Mouse (Mus musculus) activated CD4-positive, CD25-positive, alpha-beta regulatory T cell, adult 4 months (primary cell): ENCODE data around the gene Lrrk2. TPM values are rescaled to one million over a fixed set of nuclear protein-coding genes. Genes with fewer than 3 reads are reported as not detected.

Experiments used
- ATAC-seq: one replicate; pipeline ENCODE4 v1.8.0; 2017
- polyA plus RNA-seq, 2 experiments: library from polyadenylated mRNA; unstranded; fragments of 100-300 nt; shearing (Covaris generic); gene quantifications; one replicate each; pipeline ENCODE4 v1.2.1; 2017

Gene Lrrk2
- polyA plus RNA-seq, 2 experiments from 2014 or later: 0.25 TPM; not detected in 1

DNA sequence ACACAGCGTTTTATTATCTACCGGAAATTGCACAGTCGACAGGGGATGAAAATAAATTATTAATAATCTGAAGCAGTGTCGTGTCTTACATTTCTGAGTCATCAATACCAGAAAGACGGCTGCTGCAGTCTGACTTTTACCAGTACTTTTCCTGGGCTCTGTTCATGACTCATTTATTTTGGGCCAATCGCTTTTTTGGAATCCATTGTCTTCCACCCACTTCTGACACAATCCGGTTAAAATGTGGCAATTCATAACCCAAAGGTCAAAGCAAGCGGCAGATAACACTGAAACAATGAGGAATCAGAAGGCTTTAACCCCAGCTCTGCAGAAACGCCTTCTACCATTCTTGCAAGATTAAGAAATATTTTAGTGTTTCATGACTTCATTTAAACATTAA, 17.7 kb downstream of the Lrrk2 start:
- ATAC-seq: no peak

DNA sequence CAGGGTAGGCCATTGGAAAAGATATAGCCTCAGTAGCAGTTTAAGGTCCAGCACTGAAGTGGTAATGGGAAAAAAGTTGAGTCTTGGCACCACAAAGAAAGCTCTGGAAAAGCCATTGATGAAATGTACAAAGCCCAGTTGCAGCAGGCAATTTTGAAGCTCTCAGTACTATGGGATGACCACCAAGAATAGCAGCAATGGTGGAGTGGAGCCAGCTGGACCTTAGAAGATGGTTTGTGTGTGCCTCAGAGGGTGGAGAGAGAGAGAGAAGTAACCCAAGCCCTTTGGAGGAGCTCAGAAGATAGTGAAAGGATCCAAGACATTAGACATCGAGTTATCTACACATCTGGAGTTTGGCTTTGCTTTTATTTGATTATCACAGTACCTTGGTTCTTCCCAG, 20.1 kb downstream of the Lrrk2 start:
- no peak for ATAC-seq

DNA sequence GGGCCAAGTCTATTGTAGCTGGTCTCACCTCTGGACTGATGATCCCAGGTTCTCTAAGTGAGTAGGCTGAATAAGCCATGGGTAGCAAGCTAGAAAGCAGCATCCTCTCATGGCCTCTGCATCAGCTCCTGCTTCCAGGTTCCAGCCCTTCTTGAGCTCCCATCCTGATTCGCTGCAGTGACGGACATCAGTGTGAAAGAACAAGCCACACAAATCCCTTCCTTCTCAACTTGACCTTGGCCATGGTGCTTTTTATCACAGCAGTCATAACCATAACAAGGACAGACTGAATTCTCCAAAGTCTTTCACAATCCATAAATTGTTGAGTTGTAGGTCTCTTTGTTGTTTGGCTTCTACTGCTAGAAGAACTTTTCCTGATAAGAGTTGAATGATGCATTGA, 20.9 kb downstream of the Lrrk2 start:
- no peak for ATAC-seq

DNA sequence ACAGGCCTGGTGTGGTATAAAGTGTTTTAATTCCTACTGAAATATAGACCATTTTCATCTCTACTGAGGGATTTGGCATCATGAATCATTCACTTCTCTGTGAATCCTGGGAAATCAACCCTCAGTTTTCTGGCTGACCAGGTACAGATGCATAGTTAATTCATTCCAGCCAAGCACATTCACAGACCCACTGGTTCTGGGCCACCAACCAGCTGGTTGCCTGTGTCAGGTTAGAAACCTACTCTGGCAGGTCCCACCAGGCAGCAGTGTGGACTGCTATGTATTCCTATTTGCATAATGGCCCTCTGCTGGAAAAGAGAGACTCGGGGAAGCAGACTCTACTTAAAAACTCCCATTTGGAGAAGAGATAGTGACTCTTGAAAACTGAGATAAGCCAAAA, 27.9 kb downstream of the Lrrk2 start:
- ATAC-seq: no peak

DNA sequence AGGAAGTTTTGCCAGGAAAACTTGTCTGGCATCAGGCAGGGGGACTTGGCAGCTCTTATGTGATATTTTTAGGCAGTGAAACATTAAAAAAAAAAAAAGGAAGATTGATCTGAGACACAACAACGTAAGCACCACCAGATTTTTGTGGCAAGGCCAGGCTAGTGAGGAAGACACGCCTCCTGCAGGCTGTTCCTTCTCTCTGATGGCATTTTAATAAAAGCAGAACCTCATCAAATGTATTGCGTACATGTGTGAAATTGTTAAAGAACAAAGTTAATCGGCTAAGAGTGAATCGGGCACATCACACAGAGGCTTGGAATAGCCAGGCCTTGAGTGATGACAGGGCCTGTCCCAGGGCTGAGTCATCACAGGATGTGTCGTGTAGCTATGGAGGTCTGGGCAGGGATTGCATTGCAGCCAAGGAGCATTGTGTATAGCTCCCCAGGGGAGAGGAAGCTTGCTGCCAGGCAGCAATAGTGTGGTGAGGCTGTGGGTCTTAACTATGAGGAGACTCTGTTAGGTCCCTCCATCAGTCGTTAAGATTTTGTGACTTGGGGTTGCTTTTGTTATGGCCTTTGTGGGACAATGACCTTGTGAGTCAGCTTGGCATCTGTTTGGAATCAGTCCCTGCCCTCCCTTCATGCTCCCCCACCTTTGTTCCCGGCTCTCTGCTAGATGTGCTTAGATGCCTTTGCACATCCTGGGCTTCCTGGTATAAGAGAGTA, 30.2 kb downstream of the Lrrk2 start:
- ATAC-seq: no peak

DNA sequence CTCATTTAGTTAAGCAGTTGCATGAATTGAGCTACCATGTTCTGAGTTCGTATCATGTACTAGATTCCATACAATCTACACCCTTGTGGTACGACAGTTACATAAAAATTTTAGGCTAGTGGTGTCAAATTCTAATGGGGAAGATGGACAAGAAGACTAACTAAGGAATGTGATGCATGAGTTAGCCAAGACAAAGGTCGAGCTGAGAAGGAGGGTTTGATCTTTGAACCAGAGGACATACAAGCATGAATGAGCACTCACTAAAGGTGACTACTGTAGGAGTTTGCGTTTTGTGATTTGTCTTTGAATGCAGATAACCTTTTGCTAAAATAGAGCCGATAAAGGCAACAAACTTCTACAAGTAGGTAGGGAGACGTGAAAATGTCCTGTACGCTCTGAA, 31.1 kb downstream of the Lrrk2 start:
- ATAC-seq: no peak

DNA sequence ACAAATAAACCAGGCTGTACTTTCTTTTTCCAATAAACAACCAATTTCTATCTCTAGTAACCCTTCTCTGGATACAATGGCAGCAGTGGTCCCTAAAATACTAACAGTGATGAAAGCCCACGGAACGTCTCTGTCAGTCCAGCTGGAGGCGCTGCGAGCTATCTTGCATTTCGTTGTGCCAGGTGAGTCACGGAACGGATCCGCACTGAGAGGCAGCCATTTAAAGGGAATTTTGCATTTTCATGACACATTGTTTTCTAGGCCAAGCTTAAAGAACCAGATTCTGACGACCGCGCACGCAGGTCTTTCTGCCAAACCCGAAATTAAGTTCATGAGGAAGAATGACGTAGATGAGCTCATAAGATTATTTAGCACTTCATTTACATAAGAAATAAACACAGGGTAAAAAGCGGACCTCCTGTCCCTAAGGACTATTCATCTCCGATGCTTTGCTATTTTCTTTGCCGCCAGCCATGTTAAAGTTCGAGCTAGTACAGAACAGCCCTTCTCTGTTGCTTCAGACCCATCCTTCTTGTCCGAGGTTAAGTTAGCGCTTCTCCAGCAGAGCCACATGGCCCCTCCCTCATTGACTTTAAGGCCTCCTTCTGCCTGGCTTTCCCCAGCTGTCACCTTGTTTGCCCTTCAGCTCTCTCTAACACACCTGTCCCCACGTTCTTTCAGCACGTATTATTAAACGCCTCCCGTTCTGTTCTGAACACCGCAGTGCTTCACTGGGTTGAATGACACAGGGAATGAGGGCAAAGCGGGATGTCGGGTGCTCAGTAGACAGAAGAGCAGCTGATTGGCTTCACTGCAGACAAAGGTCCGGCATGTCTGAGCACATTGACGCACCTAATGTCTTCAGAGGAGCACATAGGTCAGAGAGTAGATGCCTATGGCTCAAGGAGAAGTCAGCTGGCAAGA, 36.5 kb downstream of the Lrrk2 start:
- no peak for ATAC-seq

DNA sequence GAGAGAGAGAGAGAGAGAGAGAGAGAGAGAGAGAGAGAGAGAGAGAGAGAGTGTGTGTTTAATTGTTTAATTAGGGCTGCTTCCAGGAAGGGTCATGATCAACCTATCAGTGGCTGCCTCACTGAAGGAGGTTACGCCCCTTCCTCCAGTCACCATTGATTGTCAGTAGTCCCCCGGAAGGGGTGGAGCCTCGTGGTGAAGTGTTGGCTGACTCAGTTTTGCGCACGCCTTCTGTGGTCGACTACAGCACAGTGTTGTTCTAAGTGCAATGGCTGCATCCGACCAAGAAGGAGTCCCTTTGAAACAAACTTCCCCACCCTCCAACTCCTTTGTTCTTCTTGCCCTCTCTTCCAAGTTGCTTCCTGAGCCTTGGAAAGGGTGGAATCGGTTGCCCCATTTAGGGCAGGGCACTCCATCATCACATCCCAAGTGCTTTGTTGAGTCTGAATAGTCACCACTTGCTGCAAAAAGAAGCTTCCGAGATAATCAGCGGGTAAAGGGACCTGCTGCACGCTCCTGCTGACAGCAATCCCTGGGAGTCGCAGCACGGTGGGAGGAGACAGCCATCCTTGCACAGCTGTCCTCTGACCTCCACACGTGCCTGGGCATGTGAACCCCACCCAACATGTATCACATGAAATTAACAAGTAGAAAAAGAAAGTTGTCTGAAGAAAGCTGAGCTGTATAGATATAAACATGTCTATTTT, 62.4 kb downstream of the Lrrk2 start:
- ATAC-seq: no peak

DNA sequence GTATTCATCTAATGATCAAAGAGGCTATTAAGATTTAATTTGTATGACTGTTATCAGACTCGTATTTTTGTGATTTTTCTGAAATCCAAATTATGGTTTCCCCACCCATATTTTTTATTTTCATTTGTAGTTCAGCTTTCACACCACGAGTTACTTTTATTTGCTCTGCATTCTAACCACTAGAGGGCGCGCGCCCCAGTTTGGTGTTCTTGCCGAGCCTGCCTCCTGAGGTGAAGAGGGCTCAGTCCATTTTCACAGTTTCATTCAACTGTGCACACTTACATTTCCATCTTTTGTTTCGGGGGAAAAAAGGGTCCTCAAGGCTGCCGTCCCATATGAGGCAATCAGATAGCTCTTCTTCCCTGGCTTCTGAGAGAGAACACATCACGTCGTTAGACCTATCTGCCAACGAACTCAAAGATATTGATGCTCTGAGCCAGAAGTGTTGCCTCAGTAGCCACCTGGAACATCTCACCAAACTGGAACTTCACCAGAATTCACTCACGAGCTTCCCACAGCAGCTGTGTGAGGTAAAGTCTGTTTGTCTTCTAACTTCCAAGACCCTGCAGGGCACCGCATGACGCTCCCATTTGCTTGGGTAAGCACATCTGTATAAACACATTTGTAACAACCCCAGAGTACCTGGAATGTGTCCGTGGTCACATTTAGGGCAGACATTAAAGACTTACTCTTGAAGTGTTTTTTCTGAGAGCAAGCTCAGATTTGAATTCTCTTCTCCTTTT, 64.0 kb downstream of the Lrrk2 start:
- no peak for ATAC-seq

DNA sequence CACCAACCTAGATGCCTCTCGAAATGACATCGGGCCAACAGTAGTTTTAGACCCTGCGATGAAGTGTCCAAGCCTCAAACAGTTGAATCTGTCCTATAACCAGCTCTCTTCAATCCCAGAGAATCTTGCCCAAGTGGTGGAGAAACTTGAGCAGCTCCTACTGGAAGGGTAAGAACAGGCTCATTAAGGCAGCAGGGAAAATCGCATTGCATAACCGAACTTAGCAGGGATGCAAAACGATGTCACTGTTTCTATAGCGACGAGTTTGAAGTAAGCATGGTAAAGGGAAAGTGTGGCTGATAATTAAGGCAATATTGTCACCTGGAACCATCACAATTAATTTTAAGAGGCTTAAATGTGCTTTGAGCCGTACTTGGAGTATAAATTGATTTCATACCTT, 65.8 kb downstream of the Lrrk2 start:
- no peak for ATAC-seq

DNA sequence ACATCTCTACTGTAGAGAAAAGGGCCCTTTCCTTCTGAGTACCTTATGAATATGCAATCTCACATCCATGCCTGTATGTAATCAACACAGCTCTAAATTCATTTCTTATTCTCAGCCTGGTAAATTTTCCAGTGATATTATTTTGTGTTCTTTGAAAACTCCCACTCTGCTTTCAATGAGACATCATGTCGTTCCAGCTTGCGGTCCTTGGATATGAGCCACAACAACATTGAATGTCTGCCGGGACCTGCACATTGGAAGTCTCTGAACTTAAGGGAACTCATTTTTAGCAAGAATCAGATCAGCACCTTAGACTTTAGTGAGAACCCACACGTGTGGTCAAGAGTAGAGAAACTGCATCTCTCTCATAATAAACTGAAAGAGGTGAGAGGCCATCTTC, 72.5 kb downstream of the Lrrk2 start:
- ATAC-seq: no peak

DNA sequence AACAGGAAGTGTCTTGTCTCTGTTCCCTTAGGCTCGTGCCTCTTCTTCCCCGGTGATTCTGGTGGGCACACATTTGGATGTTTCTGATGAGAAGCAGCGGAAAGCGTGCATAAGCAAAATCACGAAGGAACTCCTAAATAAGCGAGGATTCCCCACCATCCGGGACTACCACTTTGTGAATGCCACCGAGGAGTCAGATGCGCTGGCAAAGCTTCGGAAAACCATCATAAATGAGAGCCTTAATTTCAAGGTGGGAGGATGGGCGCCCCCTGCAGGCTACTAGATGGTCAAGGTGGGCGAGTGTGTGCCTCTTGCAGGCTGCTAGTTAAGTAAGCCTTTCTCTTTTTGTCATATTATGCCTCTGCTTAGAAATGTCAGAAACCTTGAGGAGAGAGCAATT, 79.1 kb downstream of the Lrrk2 start:
- ATAC-seq: no peak

DNA sequence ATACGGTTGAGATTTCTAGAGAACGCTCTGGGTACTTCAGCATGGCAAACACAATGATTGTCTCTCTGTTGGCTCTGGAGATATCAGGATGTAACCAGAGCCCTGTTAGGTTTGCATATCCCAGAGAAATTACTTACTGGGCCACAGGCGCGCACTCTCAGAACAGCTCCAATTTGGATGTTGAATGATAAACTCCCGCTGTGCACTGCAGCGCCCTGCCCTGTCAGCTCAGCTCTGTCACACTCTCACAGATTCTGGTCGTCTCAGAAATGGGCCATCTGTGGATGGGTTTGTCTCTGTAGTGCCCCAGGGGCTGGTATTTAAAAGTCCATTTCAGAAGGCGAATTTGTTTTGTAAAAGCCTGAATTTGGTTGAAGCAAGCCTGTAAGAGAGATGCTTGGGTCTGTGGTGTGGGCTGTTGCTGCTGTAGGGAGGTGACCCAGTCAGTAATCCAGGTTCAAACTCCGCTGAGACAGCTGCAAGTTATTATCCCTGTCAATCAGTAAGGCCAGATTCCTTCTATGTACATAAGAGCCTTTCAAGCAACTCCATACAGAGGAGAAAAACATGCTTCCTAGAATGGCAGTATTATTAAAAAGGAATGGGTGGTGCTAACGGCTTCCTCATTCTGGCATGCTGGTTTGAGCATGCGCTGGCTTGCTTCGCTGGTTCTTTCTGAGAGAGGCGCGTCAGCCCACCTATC, 80.6 kb downstream of the Lrrk2 start:
- ATAC-seq: no peak

DNA sequence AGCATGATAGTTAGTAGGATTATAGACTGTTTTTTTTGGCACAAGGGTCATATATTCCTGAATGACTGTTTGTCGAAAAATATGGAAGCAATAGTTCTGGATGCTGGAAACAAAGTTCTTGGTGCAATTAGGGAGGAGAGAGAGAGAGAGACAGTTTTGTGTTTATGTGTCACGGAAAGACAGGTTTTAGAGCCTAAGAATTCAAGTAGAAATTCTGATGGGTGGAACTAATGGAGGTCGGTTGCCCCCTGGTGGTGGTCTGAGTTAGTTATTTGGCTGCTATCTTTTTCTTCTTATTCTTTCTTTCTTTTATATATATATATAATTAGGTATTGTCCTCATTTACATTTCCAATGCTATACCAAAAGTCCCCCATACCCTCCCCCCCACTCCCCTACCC, 81.6 kb downstream of the Lrrk2 start:
- ATAC-seq: no peak

DNA sequence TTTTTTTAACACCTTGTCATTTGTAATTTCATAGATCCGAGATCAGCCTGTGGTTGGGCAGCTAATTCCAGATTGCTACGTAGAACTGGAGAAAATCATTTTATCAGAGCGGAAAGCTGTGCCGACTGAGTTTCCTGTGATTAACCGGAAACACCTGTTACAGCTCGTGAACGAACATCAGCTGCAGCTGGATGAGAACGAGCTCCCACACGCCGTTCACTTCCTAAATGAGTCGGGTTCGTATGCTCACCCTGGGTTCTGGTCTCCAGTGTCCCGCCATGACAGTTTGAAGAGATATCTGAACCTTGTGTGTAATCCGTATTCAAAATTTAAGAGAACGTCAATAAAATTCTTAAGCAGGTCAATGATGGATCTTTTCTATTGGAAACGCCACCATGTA, 82.8 kb downstream of the Lrrk2 start:
- no peak for ATAC-seq

DNA sequence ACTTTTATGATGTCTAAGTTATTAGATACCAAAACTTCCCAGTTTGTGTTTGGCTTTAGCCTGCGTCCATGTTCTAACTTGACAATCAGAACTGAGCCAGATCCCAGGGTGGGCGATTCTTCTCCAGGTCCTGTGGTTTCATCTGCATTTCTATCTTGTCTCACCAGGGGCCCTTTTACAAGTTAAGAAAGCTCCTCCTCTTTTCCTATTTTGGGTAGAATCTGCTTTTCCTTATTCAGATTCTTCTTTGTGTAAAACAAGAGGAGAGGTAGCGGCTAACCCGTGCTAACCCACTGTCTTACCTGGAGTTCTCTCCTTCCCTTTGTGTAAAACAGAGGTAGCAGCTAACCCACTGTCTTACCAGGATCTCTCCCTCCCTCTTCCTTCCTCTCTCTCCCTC, 99.1 kb downstream of the Lrrk2 start:
- no peak for ATAC-seq

DNA sequence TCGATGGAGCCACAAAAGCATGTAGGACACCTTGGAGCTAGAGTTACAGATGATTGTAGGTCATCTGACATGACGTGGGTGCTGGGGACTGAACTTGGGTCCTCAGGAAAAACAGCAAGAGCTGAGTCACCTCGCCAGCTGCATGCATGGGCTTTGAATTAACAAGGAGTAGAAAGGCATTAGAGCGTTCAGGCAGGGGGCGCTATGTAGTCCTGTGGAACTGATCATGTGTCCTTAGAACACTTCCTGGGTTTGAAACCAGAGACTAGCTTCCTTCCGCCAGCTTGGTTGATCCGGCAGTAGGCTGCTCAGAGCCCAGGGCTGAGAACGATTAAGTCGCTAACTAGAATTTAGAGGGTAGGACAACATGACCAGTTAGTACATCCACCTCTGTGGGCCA, 106.2 kb downstream of the Lrrk2 start:
- no peak for ATAC-seq

DNA sequence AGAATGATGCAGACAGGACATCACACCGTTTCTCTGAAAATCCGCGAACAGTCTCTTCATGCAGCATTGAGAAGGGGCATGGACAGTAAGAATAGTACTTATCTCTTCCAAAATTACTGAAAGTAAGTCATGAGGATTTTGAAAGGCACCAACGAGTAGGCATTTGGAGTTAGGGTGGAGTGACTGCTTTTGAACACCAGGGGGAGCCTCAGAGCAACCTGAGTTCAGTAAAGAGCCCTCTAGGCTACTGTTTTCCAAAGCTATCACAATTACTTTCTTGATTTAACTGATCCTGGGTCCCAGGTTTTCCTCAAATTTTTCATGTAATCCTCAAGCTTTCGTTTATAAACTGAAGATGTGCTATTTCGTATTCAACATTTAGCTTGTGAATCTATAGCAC, 108.2 kb downstream of the Lrrk2 start:
- no peak for ATAC-seq

DNA sequence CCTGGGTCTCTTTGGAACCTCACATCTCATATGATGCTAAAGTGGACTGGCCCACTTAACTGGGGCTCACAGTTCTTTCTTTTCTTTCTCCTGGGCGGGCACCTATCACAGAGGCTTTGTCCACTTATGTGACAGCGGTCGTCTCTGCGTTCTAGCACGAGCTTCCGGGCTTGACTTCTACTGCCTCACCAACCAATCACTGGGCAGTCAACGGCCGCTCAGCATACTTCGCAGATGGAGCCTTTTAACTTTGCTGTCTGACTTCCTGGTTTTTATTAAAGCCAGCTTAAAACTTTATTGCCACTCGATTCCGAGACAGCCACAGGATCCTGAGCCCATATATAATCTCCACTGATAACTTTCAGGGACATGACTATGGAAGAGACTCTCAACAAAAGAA, 115.4 kb downstream of the Lrrk2 start:
- no peak for ATAC-seq

DNA sequence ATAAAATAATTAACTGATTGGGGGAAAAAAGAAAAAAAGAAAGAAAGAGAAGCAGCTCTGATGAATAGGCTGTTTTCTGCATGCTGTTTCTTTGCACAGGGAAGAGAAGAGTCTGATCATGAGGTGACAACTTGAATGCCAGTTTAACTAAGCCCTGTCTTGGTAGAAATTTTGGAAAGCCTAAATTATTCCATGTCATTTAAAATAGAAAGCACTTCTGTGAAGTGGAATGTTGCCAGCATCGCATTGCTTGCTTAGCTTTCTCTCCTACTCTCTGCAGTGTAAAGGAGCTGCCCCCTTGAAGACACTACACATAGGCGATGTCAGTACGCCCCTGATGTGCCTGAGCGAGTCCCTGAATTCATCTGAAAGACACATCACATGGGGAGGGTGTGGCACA, 133.5 kb downstream of the Lrrk2 start:
- ATAC-seq: no peak

DNA sequence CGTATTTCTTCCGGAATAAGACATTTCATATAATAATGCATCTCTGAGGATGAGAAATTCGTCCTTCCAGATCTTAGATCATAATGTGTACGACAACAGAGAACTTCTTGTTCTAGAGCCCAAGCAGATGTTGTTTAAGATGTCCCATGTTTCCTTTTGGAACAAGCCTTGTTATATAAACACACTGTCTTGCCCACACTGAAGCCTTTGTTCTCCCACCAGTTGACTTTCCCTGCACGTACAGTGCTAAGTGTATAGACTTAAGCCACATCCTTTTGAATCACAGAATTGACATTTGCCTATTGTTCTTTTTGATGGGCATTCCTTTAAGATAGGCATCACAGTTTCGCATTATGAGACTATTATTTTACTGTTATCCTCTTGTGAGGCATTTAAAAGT, 162.3 kb downstream of the Lrrk2 start:
- no peak for ATAC-seq

DNA sequence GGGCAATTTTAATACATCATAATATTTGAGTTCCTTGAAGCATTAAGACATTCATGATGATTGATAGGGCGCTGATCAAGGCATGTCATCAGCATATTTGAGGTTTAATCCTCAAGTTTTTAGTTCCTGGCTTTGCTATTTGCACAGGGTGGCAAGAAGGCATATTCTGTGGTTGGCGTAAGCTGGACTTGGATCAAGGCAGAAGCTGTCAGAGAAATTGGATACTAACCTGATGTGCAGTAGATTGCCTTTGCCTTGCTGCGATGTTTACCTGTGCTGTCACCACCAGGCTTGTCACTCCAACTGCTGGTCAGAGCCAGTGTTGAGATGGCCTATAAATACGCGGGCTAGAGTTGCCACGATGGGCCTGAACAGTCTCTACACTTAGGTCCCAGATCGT, 165.0 kb downstream of the Lrrk2 start, which contains the start of gene Smgc:
Gene Smgc (plus strand): TSS at position 301 of the 400 bp plus-strand sequence.
- no peak for ATAC-seq
